Mouse (Mus musculus): ENCODE data around the gene Rab35.
A peak's percentile ranks its signal among the peaks of the same experiment; 100 is the strongest.

The Rab35 gene

DNA sequence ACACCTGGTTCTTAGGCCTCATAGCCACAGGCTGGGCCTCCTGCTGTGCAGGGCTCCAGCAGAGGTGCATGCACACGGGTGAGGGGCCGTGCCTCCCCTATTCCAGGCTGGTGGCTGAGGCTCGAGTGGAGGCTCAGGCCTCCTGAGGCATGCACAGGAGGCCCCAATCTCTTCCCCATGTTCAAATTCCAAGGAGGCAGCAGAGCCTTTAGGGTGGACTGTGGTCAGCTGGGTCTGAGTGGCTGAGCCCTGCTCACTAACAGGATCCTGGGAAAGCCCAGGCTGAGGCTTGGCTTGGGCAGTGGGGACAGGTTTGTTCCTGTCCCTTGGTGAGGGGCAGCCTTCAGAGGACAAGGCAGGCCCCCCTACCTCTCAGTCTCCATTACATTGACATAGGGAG lies 17.2 kb downstream of the Rab35 start:
- no peak for DNase-seq (ENCODE audit: low read depth, low spot score)

DNA sequence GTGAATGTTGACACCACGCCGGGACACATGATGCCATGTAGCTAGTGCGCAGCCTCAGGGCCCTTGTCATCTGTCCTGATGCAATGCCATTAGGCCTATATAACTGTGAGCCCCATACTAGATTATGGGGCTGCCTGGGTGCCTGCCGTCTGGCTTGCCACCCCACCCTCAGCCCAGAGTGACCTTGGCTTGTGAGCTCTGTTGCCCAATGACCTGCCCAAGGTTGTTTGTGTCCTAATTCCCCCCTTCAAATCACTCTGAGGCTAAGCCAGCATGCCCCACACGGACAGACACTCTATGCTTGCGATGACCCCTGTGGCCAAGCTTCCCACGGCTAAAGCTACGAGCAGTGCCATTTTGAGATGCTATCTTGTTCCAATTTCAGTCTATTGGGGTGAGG lies 18.0 kb downstream of the Rab35 start:
- DNase-seq (ENCODE audit: low read depth, low spot score), result no peak

DNA sequence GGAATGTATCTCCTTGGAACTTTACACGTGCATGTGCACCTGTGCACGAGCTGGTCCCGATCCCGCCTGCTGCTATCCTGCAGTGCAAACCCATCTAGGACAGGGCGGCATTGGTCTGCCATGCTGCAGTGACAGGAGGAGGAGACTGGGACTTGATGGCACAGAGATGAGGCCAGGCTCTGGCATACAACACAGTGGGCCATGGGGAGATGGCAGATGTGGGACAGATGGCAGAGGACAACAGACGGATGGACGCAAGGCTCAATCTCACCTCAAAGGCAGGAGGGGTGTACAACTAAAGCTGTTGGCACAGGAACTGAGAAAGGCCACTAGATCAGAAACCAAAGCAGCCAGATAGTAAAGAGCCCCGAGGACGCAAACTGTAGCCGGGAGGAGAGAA lies 19.2 kb downstream of the Rab35 start:
- DNase-seq (ENCODE audit: low read depth, low spot score), result no peak

DNA sequence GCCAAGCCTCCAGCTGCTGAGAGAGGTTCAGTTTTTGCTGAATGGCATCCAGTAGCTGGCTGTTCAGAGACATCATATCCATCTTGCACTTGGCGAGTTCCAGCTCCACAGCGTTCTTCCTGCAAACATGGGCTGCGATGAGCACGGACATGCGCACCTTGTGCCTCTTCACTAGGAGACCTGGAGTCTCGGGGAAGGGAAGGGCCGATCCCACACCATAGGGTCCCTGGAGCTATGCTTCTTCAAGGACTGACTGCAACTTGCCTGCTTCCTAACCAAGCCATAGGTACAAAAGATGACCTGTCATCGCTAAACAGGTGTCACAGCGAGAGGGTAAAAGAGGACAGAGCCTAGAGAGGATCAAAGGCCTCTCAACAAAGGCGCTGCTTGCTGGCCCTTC lies 20.1 kb downstream of the Rab35 start:
- DNase-seq (ENCODE audit: low read depth, low spot score), result no peak

DNA sequence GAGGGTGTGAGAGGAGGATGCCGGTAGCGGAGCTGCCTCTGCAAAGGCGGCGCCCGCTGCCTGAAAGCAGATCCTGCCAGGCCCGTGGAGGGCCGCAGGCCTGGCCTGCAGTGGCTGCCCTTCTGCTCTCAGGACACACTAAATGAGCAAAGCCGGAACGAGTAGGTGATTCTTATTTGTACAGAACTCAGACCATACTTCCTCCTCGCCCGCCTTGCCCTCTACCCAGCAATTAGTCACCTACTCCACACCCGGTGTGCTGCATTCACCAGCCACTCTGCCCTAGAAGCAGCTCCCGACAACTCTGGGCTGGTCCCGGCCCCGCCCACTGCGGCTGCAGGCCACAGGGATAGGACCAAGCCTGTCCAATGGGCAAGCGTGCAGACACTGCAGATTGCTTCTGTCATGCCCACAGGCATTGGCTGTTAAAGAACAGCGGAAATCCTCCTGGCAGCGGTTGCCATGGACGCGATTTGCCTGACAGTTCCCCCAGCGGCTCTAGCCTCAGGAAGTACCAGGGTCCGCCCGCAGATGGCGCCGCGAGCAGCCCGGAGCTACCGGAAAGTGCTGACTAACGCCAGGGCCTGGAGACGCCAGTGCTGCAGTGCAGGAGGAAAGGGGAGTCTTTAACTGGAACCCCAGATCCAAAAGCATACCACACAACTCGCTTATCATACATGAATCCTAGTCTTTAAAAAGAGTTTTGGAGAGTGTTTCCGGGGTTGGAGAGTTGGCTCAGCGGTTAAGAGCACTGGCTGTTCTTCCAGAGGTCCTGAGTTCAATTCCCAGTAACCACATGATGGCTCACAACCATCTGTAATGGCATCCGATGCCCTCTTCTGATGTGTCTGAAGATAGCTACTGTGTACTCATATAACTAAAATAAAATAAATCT lies 21.2 kb downstream of the Rab35 start:
- peak; percentile 99 for DNase-seq (ENCODE audit: low read depth, low spot score)

DNA sequence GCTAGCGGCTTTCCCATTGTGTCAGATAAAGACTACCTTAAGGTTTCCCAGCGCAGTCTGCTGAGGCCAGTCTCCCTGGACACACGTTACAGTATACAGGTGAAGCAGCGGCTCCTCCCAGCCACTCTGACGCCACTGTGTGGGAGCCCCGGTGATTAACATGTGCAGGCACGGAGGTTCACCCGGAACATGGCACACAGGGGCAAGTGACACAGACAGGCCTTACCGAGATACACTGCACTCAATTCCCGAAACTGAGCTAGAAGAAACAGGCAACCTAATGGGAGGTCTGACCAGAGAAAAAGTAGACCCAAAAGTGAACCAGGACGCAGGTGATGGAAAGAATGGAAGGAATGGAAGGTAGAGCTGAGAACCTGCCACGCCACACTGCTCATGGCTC lies 22.1 kb downstream of the Rab35 start:
- no peak for DNase-seq (ENCODE audit: low read depth, low spot score)

DNA sequence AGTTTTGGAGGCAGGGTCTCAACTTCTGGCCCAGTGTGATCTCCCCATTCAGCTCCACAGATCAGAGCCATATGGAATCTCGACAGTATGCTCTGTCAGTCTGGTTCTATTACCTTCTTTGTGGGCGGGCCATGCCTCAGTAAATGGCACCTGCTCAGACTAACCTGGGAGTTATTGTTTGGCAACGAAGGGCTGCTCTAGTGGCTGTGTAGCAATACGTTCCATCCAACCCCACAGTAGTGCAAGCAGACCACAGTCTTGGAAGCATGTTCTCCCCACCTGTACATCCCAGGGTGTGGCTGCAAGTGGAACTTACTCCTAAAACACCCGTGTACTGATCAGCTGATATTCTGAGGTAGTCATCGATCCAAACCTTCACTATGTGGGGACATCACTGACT lies 25.0 kb downstream of the Rab35 start:
- DNase-seq (ENCODE audit: low read depth, low spot score), result no peak

DNA sequence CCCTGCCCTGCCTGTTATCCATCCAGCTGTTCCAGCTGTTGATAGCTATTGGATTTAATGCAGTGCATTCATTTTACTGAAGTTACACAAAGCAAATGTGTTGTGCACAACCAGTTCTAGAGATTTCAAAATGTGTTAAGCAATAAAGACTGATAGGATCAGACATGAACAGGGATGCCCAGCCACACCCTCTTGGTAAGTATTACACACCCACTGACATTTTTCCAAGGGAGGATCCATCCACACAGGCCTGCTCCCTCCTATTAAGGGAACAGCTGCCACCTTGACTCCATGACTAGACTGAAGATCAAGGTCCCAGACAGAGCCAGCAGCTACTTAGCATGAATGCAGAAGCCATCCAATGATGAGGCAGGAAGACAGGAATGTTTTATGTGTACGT lies 25.5 kb downstream of the Rab35 start:
- DNase-seq (ENCODE audit: low read depth, low spot score), result no peak

DNA sequence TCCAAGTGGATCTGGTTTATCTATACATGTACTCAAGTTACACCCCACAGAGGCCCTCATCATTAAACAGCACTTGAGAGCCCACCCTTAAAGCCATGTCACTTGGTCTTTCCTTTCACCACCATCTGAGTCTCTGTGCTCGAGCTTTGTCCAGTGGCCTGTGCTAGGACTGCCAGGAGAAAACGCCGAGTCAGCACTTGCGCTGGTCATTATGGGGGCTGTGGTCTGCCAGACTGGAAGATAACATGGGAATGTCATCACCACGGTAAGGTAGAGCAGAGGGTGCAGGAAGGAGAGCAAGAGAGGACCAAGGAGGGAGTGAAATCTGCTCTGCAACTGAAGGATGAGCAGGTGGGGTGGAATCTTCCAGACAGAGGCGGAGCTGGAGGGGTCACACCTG lies 26.6 kb downstream of the Rab35 start:
- no peak for DNase-seq (ENCODE audit: low read depth, low spot score)

DNA sequence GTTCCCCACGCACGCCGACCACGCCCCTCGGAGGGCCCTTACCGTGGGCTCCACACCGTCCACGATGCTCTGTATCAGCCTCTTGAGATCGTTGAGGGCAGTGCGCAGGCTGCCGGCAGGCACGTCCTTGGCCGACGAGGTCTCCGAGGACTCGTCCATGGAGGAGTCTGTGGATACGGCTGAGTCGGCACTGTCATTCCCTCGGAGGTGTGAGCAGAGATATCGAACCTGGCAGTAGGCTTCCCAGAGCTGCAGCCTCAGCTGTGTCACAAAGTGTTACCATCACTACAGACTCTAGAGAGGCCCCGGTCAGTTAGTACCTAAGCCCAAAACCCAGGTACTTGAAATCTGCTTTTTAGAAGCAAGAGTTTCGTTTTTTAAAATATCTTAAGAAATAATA lies 30.9 kb downstream of the Rab35 start:
- no peak for DNase-seq (ENCODE audit: low read depth, low spot score)

DNA sequence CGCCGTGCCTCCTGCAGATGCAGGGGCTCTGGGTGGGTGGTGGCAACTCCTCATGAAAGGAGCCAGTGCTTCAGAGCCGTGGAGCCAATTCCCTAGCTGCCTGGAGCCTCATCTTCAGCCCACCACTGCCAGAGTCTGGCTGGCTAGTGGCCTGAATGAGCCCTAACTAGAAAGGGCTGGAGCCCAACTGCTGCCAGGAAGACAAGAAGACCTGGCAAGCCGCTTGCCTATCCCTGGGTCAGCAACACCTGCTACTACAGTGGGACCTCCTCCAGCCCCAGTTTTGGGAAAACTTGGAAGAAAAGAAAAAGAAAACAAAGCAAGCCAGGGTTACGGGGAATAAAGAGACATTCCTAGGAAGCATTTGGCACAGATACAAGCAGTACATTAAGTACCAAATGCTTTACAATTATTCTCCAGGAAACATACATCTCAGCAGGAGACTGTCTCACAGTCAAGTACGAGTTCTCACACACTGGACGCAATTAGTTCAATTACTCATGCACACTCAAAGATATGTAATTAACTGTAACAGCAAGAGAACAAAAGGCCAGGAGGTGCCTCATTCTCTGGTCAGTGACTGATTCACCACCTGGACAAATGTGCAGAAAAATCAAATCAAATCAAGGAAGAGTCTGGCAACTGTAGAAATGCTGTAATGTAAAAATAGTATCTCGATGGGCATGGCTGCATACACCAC lies 34.8 kb downstream of the Rab35 start:
- no peak for DNase-seq (ENCODE audit: low read depth, low spot score)

DNA sequence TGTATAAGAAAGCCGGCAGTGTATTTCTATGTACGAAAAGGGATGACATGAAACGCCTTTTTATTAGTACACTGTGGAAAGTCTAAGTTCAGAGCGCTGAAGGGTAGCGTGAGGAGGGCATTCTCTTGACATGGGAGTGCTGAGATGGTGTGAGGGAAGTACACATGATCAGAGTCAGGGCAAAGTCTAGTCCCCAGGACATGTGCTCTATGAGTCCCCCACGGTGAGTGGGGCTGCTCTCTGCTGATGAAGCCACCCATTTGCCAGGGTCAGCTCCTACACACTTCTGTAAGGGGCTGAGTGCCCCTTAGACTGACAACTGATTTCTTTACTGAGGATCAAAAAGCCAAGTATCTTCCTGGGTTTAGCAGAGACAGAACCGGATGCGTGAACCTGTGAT lies 35.5 kb downstream of the Rab35 start:
- no peak for DNase-seq (ENCODE audit: low read depth, low spot score)

DNA sequence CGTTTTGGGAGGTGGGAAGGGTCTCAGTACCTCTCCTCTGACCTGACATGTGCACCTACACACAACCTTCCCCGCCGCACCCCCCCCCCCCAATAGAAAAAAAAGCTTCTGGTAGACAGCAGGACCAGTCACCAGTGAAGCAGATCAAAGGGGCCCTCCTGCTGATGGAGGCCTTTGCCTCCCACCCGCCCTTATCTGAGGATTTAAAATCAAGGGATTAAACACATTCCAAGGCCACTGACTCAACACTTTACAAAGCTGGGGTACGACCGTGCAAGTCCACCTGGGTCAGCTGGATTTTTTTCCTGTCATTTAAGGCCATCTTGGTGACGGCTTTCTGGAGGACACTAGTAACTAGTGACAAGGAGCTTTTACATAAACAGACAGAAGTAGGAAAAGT lies 36.2 kb downstream of the Rab35 start:
- DNase-seq (ENCODE audit: low read depth, low spot score), result no peak

DNA sequence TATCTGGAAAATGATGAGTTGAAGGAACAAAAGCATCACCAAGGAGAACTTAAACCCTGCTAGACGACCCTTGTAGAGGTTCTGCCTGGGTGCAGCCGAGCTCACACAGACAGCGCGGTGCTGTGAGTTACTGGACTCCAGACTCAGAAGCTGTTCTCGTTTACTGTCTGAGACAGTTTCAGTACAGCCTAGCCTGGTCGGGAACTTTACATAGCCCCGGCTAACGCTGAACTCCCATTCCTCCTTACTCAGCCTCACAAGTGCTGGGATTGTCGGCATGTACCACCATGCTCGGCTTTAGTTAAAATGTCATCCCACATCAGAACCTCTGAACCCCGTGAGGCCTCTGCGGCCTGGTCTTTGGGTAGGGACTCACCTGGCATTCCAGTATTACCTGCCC lies 37.3 kb downstream of the Rab35 start:
- no peak for DNase-seq (ENCODE audit: low read depth, low spot score)

DNA sequence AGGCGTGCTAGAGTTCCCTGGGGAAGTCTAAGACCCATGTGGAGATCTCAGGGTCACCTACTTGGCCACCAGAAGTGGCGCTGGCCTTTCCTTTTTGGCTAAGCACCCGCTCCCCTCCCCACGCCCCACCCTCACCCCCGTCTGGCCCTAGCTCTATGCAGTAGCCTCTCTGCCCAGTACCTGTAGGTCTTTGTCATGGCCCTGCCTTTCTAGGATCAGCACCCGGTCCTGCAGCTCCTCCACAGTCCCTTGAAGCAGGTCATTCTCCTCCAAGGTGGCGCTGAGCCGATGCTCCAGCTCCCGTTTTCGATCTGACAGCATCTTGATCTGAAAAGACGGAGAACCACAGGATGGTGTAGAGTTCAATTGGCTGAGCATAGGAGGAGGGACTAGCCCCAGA lies 38.3 kb downstream of the Rab35 start:
- DNase-seq (ENCODE audit: low read depth, low spot score), result no peak

DNA sequence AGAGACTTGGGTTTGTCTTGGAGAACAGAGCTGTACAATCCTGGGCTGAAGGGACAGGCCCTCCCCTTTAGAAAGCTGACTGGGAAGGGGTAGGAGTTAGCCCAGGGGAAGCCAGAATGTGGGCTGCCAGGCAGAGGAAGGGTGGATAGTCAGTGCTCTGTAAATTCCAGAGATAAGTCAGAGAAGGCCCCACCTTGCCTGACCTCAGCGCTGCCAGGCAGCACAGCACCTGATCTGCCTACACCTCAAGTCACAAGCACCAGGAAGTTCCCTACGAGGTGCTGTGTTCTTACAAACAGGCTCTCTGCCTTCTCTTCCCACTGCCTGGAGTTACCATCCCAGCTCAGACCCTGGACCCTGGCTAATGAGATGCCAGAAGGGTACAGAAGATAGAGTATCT lies 38.7 kb downstream of the Rab35 start:
- no peak for DNase-seq (ENCODE audit: low read depth, low spot score)

DNA sequence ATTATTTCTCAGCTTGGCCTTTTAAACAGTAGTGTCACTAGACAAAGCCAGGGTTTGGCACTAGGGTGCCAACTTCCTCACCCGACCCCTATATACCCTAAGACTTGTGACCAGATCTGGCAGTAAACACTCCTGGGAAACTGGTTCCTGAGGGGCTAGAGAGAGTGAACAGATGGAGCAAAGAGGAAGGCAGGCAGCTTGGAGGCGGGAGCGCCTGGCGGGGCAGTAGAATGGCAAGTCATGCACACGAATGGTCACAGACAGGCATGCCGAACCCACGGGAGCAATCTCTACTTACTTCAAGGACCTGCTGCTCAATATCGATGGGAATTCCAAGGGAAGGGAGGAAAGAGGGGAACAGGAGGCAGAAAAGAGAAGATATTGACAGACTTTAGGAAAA lies 40.1 kb downstream of the Rab35 start:
- DNase-seq (ENCODE audit: low read depth, low spot score), result no peak

DNA sequence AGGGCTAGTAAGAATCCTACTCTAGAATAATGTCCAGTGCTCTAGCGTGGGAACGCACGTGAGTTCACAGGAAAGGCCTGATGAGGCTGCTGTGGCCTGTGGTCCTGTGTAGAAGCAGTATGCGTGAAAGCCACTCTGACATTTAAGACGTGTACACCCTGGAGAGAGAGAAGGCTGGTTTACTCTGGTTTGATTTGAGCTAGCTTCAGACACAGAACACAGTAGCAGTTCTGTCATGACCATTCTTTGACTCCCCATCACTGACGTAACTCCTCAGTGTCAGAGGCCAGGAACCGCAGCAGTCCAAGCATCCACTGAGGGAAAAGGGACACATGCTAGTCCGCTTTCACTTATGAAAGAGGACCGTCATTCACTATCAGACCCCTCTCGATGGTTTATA lies 53.4 kb downstream of the Rab35 start:
- no peak for DNase-seq (ENCODE audit: low read depth, low spot score)

DNA sequence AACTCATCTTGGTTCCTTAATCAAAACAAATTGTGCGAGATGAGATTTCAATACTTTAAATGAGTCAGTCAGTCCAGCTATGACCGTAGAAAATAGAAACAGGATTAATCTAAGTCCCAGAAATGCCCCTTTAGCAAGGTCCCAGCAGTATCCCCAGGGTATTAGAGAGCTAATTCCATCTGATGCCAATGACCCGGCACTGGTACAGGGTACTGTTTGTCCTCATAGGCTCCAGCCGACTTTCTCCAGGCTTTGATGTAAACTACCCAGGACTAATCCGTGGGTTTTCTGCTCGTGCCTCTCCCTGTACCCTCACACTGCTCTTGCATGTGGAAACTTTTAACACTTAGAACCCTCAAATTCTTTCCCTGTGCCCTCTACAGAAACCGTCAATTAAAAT lies 55.0 kb downstream of the Rab35 start:
- no peak for DNase-seq (ENCODE audit: low read depth, low spot score)

DNA sequence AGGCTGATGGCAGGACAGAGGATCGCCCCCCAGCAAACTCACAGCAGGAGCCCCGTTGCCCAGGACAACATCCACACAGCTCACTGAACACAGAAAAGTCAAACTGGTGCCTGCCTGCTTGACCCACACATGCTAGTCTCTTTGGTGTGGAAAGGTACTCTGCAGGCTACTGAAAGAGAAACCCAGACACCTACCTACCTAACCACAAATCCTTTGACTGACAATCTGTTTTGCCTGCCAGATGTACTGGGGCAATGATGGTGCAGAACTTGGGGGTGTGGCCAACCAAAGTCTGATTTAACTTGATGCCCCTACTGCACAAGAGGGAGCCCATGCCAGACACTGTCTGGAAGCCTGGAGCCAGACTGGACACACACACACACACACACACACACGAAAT lies 61.6 kb downstream of the Rab35 start:
- DNase-seq (ENCODE audit: low read depth, low spot score), result no peak

DNA sequence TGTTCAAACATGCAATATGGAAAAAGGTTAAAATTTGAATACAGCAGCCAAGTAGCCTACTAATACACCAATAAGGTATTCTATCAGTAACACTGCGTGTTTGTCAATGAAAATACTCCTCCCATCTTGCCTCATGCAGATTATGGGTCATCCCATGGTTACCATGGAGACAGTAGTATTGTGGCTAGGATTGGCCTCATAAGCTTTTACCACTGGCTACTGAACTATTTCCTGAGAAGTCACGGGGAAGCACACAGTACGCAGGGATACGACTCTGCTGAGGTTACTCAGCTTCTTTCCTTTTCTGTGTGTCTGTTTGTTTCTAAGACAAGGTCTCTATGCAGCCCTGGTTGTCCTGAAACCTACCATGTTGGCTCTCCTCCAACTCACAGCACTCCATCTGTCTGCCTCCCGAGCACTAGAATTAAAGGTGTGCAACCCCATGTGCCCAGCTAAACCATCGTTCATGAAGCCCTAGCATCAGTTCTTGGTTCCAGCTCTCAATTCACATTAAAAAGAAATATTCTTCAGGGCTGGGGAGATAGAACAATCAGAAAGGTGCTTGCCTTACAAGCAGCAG lies 63.6 kb downstream of the Rab35 start:
- no peak for DNase-seq (ENCODE audit: low read depth, low spot score)

DNA sequence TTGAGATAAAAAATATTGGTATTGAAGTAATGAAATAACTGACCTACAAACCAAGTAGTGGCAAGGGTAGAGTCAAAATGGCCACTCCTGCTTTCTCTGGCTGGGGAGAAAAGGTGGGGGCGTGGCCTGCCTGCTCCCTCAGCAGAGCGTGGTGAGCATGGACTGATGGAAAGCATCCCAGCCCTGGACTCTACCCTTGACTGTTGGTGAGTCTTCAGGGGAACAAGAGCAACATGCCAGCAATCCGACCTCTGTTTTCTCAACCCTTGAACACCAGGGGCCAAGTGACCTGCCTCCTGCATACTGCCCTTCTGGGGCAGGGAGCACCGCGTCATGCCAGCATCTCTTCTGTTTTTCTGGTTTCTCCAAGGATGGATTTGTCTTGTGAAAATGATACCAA lies 65.1 kb downstream of the Rab35 start:
- no peak for DNase-seq (ENCODE audit: low read depth, low spot score)

Data from telencephalon, adult 2 months (tissue).